Mouse (Mus musculus): Measurements from ENCODE around the gene Dock3. TPM values are rescaled to one million over a fixed set of nuclear protein-coding genes. Genes with fewer than 3 reads are reported as not detected.

Dock3 gene
- total RNA-seq, 2 experiments from 2014 or later: 0.05 to 0.39 TPM

GRCm38 (mm10) chr9:106891829-106892551 lies 339.7 kb downstream of the Dock3 start, which contains the start of gene Manf:
Gene Manf (minus strand): TSS chr9:106891979.
- peak; percentile 80 for ATAC-seq (replicated peaks; ENCODE audit: poor library complexity, severe bottlenecking)

GRCm38 (mm10) chr9:106891341-106891741 lies 340.4 kb downstream of the Dock3 start:
- no peak for ATAC-seq (replicated peaks; ENCODE audit: poor library complexity, severe bottlenecking)

DNA sequence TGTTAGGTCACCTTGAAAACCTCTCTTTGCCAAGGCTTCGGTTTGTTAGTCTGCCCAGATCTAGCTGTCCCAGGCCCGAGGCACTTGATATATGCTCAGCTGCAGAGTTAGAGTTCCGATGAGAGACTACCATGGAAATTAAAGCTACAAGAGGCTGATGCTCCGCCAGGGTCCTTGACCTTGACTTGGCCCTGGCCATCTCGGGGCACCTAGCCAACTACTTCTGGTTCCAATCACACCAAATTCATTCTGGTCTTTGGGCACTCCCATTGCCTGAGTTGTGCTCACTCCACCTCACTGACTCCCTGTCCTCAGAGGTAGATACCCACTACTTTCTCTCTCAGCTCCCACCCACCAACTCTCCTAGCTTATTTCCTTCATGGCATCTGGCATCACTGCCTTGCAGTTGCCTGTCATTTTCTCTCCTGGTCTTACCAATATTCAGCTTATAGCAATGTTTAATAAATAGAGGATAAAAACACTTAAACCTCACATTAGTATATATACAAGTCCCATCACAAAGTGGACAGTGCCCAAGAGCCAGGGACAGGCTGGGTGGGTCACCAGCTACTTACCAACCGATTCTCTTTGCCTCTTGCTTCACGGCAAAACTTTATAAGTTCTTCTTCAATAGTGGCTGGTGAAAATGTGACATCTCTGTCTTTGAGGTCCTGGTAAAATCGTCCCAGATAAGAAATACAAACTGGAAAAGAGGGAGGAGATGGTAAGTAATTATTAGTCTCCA lies 341.0 kb downstream of the Dock3 start:
- no peak for ATAC-seq (replicated peaks; ENCODE audit: poor library complexity, severe bottlenecking)

DNA sequence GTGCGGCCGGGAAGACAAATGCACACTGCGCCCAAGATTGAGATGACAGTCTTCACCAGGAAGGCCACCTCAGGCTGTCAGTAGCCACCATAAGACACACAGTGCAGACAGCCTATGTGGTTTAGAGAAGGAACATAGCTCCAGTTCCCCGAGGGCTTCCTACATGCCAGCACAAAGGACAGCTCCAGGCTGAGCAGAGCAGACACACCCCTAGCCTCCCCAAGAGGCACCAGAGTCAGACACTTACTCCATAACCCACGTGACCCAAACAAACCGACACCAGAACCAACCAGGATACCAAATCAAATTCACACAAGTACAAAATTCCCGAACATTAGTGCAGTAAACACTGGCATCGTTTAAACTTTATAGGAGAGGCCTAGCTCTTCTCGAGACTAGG lies 342.4 kb downstream of the Dock3 start:
- ATAC-seq (replicated peaks; ENCODE audit: poor library complexity, severe bottlenecking): no peak

GRCm38 (mm10) chr9:106888346-106888745 lies 343.4 kb downstream of the Dock3 start:
- no peak for ATAC-seq (replicated peaks; ENCODE audit: poor library complexity, severe bottlenecking)

DNA sequence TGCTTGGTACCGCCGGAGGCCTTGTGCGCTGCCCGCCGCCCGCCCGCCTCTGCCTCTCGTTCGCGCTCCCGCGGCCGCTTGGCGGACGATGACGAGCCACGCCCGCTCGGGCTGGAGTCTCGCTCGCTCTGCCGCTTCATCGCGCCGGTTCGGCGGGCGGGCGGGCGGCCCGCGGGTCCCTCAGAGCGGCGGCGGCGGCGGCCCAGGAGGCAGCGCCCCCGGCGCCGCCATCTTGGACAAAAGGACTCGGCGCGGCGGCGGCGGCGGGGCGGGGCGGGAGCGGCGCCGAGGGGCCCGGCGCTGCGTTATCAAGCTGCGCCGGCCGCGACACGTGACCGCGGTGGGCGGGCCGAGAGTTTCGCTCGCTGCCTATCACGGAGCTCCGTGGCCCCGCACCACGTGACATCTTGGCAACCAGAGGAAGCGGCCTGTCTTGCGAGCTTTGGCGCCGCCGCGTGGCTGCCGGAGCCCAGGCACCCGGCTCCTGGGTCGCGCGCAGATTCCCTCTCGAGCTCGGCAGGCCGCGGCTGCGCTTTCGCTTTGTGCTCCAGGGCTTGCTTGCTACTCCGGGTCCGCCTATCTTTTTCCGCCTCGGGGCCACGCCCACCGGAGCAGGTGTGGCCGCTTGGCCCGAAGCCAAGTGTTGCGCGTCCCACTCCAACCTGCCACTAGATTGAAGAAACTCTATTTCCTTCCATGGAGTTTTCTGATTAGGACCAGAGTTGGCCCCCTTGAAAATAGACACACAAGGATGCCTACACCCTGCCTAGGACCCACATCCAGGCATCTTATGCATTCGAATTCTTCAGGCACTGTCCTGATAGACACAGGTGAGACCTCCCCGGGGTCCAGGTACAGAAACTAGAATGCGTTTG lies 344.6 kb downstream of the Dock3 start, which contains the start of gene Rbm15b:
TSS of gene Rbm15b (minus strand) at position 601 of the 875 bp plus-strand sequence.
- peak; percentile 58 for ATAC-seq (replicated peaks; ENCODE audit: poor library complexity, severe bottlenecking)

- peak; percentile 7; the same call in 1 of the 2 replicates for ATAC-seq (replicated peaks; ENCODE audit: poor library complexity, severe bottlenecking)
Observed at GRCm38 (mm10) chr9:106885901-106886731, 345.6 kb downstream of the Dock3 start.

DNA sequence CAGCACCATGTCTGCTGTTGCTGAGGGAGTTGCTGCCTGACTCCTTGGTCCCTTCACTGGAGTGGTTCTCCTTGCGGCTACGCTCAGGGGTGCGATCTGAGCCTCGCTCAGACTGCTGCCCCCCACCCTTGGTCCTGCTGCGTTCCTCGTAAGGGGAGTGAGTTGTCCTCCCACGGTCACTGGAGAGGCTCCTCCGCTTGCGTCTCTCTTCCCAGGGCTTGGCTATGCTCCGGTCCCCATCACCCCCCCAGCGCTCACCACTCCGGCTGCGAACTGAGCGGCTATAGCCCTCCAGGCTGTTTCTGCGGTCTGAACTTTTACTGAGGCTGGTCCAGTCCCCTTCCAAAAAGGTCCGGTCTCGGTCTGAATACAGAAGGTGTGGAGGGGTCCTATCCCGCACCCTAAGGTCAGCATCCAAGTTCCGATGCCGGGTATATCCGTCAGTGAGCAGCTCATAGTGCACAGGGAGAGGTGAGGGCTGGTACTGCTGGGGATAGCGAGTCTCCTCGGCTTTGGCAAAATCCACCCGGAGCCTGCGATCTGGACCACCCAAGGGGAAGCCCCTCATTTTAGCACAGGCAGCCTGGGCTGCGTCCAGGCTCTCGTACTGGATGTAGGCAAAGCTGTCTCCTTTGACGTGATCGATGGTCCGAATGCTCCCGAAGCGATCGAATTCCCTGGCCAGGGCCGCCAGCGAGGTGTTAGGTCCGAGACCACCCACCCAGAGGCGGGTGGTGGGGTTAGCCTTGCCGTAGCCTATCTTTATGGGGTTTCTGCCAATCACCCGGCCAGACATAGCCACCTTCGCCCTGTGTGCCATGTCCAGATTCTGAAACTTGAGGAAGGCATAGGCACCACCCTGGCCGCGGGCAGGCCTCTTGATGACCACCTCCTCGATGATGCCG lies 346.5 kb downstream of the Dock3 start:
- ATAC-seq (replicated peaks; ENCODE audit: poor library complexity, severe bottlenecking): no peak

DNA sequence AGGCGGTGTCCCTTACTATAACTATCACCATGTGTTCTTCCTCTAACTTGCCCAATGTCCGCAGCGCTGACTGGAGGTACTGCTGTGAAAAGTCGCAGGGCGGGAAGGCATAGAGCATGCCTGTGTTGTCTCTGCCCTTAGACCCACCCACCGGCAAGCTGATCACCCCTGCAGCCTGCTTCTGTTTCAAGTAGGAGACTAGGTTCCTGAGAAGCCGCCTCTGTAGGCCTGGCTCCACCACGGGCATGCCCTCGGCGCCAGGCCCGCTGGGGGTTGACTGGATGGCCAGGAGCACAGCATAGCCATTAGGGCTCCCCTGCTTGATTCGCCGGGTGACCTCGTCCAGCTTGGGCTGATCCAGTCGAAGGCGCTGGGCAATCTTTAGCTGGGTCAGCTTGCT lies 347.4 kb downstream of the Dock3 start:
- no peak for ATAC-seq (replicated peaks; ENCODE audit: poor library complexity, severe bottlenecking)

GRCm38 (mm10) chr9:106883085-106883484 lies 348.6 kb downstream of the Dock3 start:
- ATAC-seq (replicated peaks; ENCODE audit: poor library complexity, severe bottlenecking): no peak

GRCm38 (mm10) chr9:106882176-106882575 lies 349.5 kb downstream of the Dock3 start:
- peak; percentile 40 for ATAC-seq (replicated peaks; ENCODE audit: poor library complexity, severe bottlenecking)

DNA sequence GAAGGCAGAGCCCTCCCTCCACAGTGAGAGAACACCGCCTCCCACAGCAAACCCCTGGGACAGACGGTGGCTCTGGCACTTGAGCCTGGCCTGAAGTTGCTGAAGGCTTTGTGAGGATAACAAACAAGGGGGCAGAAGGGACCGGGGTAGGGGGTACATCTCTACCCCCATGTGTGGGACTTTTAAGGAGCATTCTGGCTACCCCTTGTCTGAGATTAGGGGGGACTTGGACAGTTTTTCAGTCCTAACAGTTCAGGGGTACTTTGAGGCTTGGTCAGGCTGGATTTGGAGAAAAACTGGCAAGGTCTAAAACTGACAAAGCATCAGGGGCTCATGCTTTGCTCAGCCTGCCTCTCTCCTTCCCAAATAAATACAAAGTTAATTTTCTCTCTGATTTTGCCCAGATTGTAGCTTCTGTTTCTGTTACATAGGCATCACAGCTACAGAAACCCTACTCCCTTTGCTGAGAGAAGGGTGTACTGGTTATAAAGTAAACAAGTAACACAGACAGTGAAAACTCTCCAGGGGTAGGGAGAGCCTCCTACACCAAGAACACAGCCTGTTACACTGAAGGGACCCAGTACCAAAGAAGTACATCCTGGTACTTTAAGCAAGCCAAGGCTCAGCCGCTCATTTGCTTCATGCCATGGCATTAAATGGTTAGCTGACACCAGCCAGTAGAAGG lies 350.5 kb downstream of the Dock3 start:
- no peak for ATAC-seq (replicated peaks; ENCODE audit: poor library complexity, severe bottlenecking)

- ATAC-seq (replicated peaks; ENCODE audit: poor library complexity, severe bottlenecking): no peak
Observed at GRCm38 (mm10) chr9:106879471-106879870, 352.2 kb downstream of the Dock3 start.

GRCm38 (mm10) chr9:106876666-106877065 lies 355.0 kb downstream of the Dock3 start:
- ATAC-seq (replicated peaks; ENCODE audit: poor library complexity, severe bottlenecking): no peak

GRCm38 (mm10) chr9:106874216-106874615 lies 357.5 kb downstream of the Dock3 start:
- no peak for ATAC-seq (replicated peaks; ENCODE audit: poor library complexity, severe bottlenecking)

- ATAC-seq (replicated peaks; ENCODE audit: poor library complexity, severe bottlenecking): peak; percentile 80
Observed at GRCm38 (mm10) chr9:106858036-106858435, 373.7 kb downstream of the Dock3 start.

- ATAC-seq (replicated peaks; ENCODE audit: poor library complexity, severe bottlenecking): no peak
Observed at GRCm38 (mm10) chr9:106856664-106857063, 375.0 kb downstream of the Dock3 start.

Data from granulocyte monocyte progenitor cell, adult 5-6 weeks (primary cell).